Mouse (Mus musculus): Measurements from ENCODE around the gene Serpinf1.

DNA sequence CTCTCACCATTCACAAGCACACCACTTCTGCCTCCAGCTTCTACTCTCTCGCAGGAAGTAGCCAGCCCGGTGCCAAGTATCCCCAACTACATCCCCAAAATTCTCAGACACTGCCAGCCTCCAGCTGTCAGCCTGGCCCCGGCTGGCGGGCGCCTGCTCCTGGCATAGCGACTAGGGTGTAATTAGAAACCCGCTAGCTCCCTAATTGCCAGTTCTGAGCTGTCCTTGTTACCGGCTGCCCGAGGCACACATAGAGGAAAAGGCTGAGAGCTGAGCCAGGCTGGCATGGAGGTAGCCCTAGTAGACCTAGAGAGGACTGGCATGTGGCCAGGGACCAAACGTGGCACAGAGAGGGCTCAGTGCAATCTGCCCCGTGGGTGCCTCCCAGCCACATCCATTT lies 8.8 kb upstream of the Serpinf1 start:
- TF ChIP-seq CTCF (IDR thresholded peaks at IDR 0.05; ENCODE audit: extremely low read depth, insufficient read depth, low read length) (no peak), POLR2A (IDR thresholded peaks at IDR 0.05; ENCODE audit: extremely low read depth, insufficient read depth, low read length) (no peak)

Measured in cortical plate, adult 2 months (tissue).